Mouse (Mus musculus) retina, adult 2 months (tissue): Measurements from ENCODE around the gene Disc1.

ENCODE experiments used
- DNase-seq: peaks from one replicate; pipeline ENCODE4 v3.0.0-alpha.2; 2012; ENCODE audit warnings: low read depth, low spot score

Disc1 gene

GRCm38 (mm10) chr8:125309985-125310384 lies 256.0 kb downstream of the Disc1 start:
- no peak for DNase-seq
